In the genomic region with DNA sequence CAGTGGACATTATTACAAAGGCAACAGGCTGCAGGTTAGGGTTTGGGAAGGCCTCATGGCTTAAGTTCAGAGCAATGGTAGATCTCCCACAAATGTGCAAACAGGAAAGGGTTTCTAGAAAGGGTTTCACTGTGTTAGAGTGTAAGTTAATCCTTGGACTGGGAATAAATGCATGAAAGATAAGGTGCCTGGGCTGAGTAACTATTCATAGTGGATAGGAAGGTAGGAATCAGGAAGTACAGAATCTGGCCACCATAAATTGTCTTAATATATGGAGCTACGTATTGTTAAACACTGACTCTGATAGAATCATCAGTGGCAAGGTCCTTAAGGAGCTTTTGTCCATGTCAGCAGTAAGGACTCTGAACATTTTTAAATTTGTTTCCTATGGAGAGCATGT, we compare ENCODE assay signal across 23 mouse cellular contexts. TPM values are rescaled to one million over a fixed set of nuclear protein-coding genes. Genes with fewer than 3 reads are reported as not detected.
DNase-seq lines count a peak whose midpoint lies in the region; ATAC-seq and TF ChIP-seq lines count a peak whose summit lies in the region.
"Had no signal": no experiment of that assay in that cellular context is flagged by ENCODE, and none has a peak within 500 bp of the region (broad histone marks: within the 10 kb centered on the region; RNA-seq: fewer than 3 reads in every experiment).

No protein-coding gene starts in this region.

- no peaks in the 10 kb centered on the region for H3K27me3 ChIP-seq in intestine, embryonic 14.5 days (replicated peaks; ENCODE audit: control insufficient read depth, insufficient read depth, low read length)
- H3K27me3 ChIP-seq in intestine, embryonic 15.5 days (replicated peaks), result no peaks in the 10 kb centered on the region
- H3K27me3 ChIP-seq in intestine, embryonic 16.5 days (replicated peaks; ENCODE audit: control insufficient read depth, insufficient read depth, low read length), result no peaks in the 10 kb centered on the region
- no peaks in the 10 kb centered on the region for H3K27me3 ChIP-seq in intestine, postnatal 0 days (replicated peaks; ENCODE audit: control insufficient read depth, insufficient read depth, low read length)
- H3K27me3 ChIP-seq in forebrain, embryonic 15.5 days, result no peaks in the 10 kb centered on the region
- H3K27me3 ChIP-seq in forebrain, embryonic 12.5 days, result no peaks in the 10 kb centered on the region
- H3K27me3 ChIP-seq in liver, embryonic 11.5 days (replicated peaks; ENCODE audit: control insufficient read depth, insufficient read depth, low read length), result no peaks in the 10 kb centered on the region
- H3K27me3 ChIP-seq: CH12.LX, Patski had no signal

- 68% methylated on average over 1 of the region's 1 CpGs for WGBS in intestine, embryonic 14.5 days
- WGBS in intestine, embryonic 15.5 days, result 61% methylated on average over 1 of the region's 1 CpGs
- 68% methylated on average over 1 of the region's 1 CpGs for WGBS in intestine, embryonic 16.5 days
- 47% methylated on average over 1 of the region's 1 CpGs for WGBS in intestine, postnatal 0 days
- 88% methylated on average over 1 of the region's 1 CpGs for WGBS in forebrain, embryonic 15.5 days
- 91% methylated on average over 1 of the region's 1 CpGs for WGBS in forebrain, embryonic 12.5 days
- 79% methylated on average over 1 of the region's 1 CpGs for WGBS in liver, embryonic 11.5 days

- ATAC-seq in intestine, embryonic 14.5 days (replicated peaks; ENCODE audit: low FRiP score, low TSS enrichment, low read depth), result no peak
- ATAC-seq in intestine, embryonic 15.5 days, result peak; percentile 84
- peak; percentile 90 for ATAC-seq in intestine, embryonic 16.5 days
- 0 out of 2 replicates have a peak, but pooled peaks have one; percentile 25 for ATAC-seq in intestine, postnatal 0 days
- ATAC-seq in forebrain, embryonic 15.5 days (replicated peaks), result no peak
- no peak for ATAC-seq in forebrain, embryonic 12.5 days (ENCODE audit: low FRiP score)
- ATAC-seq in liver, embryonic 11.5 days (replicated peaks; ENCODE audit: low FRiP score), result no peak
- ATAC-seq: activated CD4-positive, CD25-positive, alpha-beta regulatory T cell, adult 4 months; CD4-positive, CD25-positive, alpha-beta regulatory T cell, adult 4 months; Patski had no signal

- H3K36me3 ChIP-seq in intestine, embryonic 14.5 days (ENCODE audit: control insufficient read depth, insufficient read depth, low read length), result no peaks in the 10 kb centered on the region
- H3K36me3 ChIP-seq in intestine, embryonic 15.5 days, result no peaks in the 10 kb centered on the region
- H3K36me3 ChIP-seq in intestine, embryonic 16.5 days (ENCODE audit: control insufficient read depth, insufficient read depth, low read length), result no peaks in the 10 kb centered on the region
- no peaks in the 10 kb centered on the region for H3K36me3 ChIP-seq in intestine, postnatal 0 days (ENCODE audit: control insufficient read depth, insufficient read depth)
- H3K36me3 ChIP-seq in forebrain, embryonic 15.5 days, result no peaks in the 10 kb centered on the region
- no peaks in the 10 kb centered on the region for H3K36me3 ChIP-seq in forebrain, embryonic 12.5 days (replicated peaks)
- H3K36me3 ChIP-seq in liver, embryonic 11.5 days (ENCODE audit: control insufficient read depth, insufficient read depth, low read length), result no peaks in the 10 kb centered on the region

- H3K4me2 ChIP-seq in intestine, embryonic 14.5 days (ENCODE audit: low read length), result no peak overlapping the region
- no peak overlapping the region for H3K4me2 ChIP-seq in intestine, embryonic 15.5 days (replicated peaks)
- H3K4me2 ChIP-seq in intestine, embryonic 16.5 days (ENCODE audit: low read depth, low read length), result no peak overlapping the region
- 0 out of 2 replicates have a peak overlapping the region, but pooled peaks have one; percentile 3 for H3K4me2 ChIP-seq in intestine, postnatal 0 days (replicated peaks; ENCODE audit: low read depth)
- H3K4me2 ChIP-seq in forebrain, embryonic 15.5 days (replicated peaks), result no peak overlapping the region
- no peak overlapping the region for H3K4me2 ChIP-seq in forebrain, embryonic 12.5 days
- no peak overlapping the region for H3K4me2 ChIP-seq in liver, embryonic 11.5 days

- H3K4me1 ChIP-seq in intestine, embryonic 14.5 days (replicated peaks; ENCODE audit: control insufficient read depth, insufficient read depth, low read length), result no peaks in the 10 kb centered on the region
- H3K4me1 ChIP-seq in intestine, embryonic 15.5 days (replicated peaks), result no peaks in the 10 kb centered on the region
- H3K4me1 ChIP-seq in intestine, embryonic 16.5 days (ENCODE audit: control insufficient read depth, insufficient read depth, low read length), result peaks cover 5% of the 10 kb centered on the region; the same call in 1 of the 2 replicates
- no peaks in the 10 kb centered on the region for H3K4me1 ChIP-seq in intestine, postnatal 0 days (replicated peaks; ENCODE audit: control insufficient read depth, insufficient read depth, low read length)
- peaks cover 3% of the 10 kb centered on the region for H3K4me1 ChIP-seq in forebrain, embryonic 15.5 days
- peaks cover 18% of the 10 kb centered on the region for H3K4me1 ChIP-seq in forebrain, embryonic 12.5 days
- peaks cover 3% of the 10 kb centered on the region; the same call in 1 of the 2 replicates for H3K4me1 ChIP-seq in liver, embryonic 11.5 days (replicated peaks; ENCODE audit: control insufficient read depth, insufficient read depth, low read length)

- peak; percentile 15 for DNase-seq in intestine, embryonic 14.5 days (ENCODE audit: low spot score)
- DNase-seq in adrenal gland, adult (ENCODE audit: inconsistent age in 2 of 2, low spot score in 1 of 2), result no peak
- DNase-seq in liver, embryonic 11.5 days (ENCODE audit: low spot score), result no peak
- DNase-seq: adrenal gland, adult 2 months; adrenal gland, adult 8-10 months; adrenal gland, postnatal 10 days; adrenal gland, postnatal 14 days; adrenal gland, postnatal 25 days; adrenal gland, postnatal 36 days; B cell, adult 2 months; cerebellum, adult 11 months; cerebellum, adult 11-12 months; cerebellum, adult 18-20 months had no signal

- H3K9me3 ChIP-seq in intestine, embryonic 14.5 days (ENCODE audit: control insufficient read depth, low read length), result no peaks in the 10 kb centered on the region
- no peaks in the 10 kb centered on the region for H3K9me3 ChIP-seq in intestine, embryonic 15.5 days
- no peaks in the 10 kb centered on the region for H3K9me3 ChIP-seq in intestine, embryonic 16.5 days (ENCODE audit: control insufficient read depth, low read length)
- no peaks in the 10 kb centered on the region for H3K9me3 ChIP-seq in intestine, postnatal 0 days (ENCODE audit: control insufficient read depth)
- no peaks in the 10 kb centered on the region for H3K9me3 ChIP-seq in forebrain, embryonic 15.5 days
- H3K9me3 ChIP-seq in forebrain, embryonic 12.5 days, result no peaks in the 10 kb centered on the region
- no peaks in the 10 kb centered on the region for H3K9me3 ChIP-seq in liver, embryonic 11.5 days (ENCODE audit: control insufficient read depth, low read length)
- H3K9me3 ChIP-seq: G1E had no signal

- no peak overlapping the region for H3K4me3 ChIP-seq in intestine, embryonic 14.5 days (ENCODE audit: low read depth, low read length)
- no peak overlapping the region for H3K4me3 ChIP-seq in intestine, embryonic 15.5 days (replicated peaks)
- H3K4me3 ChIP-seq in intestine, embryonic 16.5 days (ENCODE audit: low read length), result no peak overlapping the region
- H3K4me3 ChIP-seq in intestine, postnatal 0 days (ENCODE audit: low read depth, low read length), result no peak overlapping the region
- H3K4me3 ChIP-seq in forebrain, embryonic 15.5 days, result no peak overlapping the region
- no peak overlapping the region for H3K4me3 ChIP-seq in forebrain, embryonic 12.5 days (replicated peaks)
- no peak overlapping the region for H3K4me3 ChIP-seq in liver, embryonic 11.5 days (ENCODE audit: low read depth, low read length)

- no peak overlapping the region for H3K9ac ChIP-seq in intestine, embryonic 14.5 days (ENCODE audit: low read length)
- no peak overlapping the region for H3K9ac ChIP-seq in intestine, embryonic 15.5 days
- H3K9ac ChIP-seq in intestine, embryonic 16.5 days (ENCODE audit: low read depth, low read length), result no peak overlapping the region
- no peak overlapping the region for H3K9ac ChIP-seq in intestine, postnatal 0 days (ENCODE audit: low read depth, low read length)
- no peak overlapping the region for H3K9ac ChIP-seq in forebrain, embryonic 15.5 days (replicated peaks)
- no peak overlapping the region for H3K9ac ChIP-seq in forebrain, embryonic 12.5 days
- no peak overlapping the region for H3K9ac ChIP-seq in liver, embryonic 11.5 days (ENCODE audit: low read depth, low read length)

- no peak overlapping the region for H3K27ac ChIP-seq in intestine, embryonic 14.5 days (ENCODE audit: low read depth)
- H3K27ac ChIP-seq in intestine, embryonic 15.5 days, result no peak overlapping the region
- peak overlapping the region; percentile 33; the same call in 1 of the 2 replicates for H3K27ac ChIP-seq in intestine, embryonic 16.5 days (ENCODE audit: low read length)
- no peak overlapping the region for H3K27ac ChIP-seq in intestine, postnatal 0 days (ENCODE audit: low read depth, low read length)
- H3K27ac ChIP-seq in forebrain, embryonic 15.5 days (replicated peaks), result no peak overlapping the region
- H3K27ac ChIP-seq in forebrain, embryonic 12.5 days, result no peak overlapping the region
- H3K27ac ChIP-seq in liver, embryonic 11.5 days (ENCODE audit: low read depth, low read length), result no peak overlapping the region

- TF ChIP-seq CTCF in intestine, postnatal 0 days (IDR thresholded peaks at IDR 0.05; ENCODE audit: low read depth), result no peak

RNA-seq across cellular contexts. Expression of a gene that starts 42.8 kb away (rescaled TPM):
- polyA plus RNA-seq in intestine, embryonic 14.5 days (2014; fragmentation: Nextera tagmentation; extraction: Ambion mirVana), result 10.2 and 11.6 TPM in 2 replicates
- 9.0 and 9.4 TPM in 2 replicates for polyA plus RNA-seq in intestine, embryonic 15.5 days (2015; fragmentation: Nextera tagmentation; extraction: Ambion mirVana)
- 5.3 and 6.6 TPM in 2 replicates for polyA plus RNA-seq in intestine, embryonic 16.5 days (2015; fragmentation: Nextera tagmentation; extraction: Ambion mirVana)
- polyA plus RNA-seq in intestine, postnatal 0 days (2015; fragmentation: Nextera tagmentation; extraction: Ambion mirVana), result 18.3 and 19.1 TPM in 2 replicates
- polyA plus RNA-seq in forebrain, embryonic 15.5 days (2015; fragmentation: Nextera tagmentation; extraction: Ambion mirVana), result 8.3 and 9.4 TPM in 2 replicates
- 12.9 and 14.5 TPM in 2 replicates for polyA plus RNA-seq in forebrain, embryonic 12.5 days (2016; fragmentation: Nextera tagmentation; extraction: Ambion mirVana)
- polyA plus RNA-seq in liver, embryonic 11.5 days (2014; fragmentation: Nextera tagmentation; extraction: Ambion mirVana), result 5.4 and 8.0 TPM in 2 replicates

Comparison
In these comparisons a context has a peak if more than half of its experiments do, and no peak if none do; other contexts are left out.
1. ATAC-seq: peak in intestine, embryonic 15.5 days (single experiment), intestine, embryonic 16.5 days (single experiment) and intestine, postnatal 0 days (single experiment); none in intestine, embryonic 14.5 days (single experiment), forebrain, embryonic 15.5 days (single experiment), forebrain, embryonic 12.5 days (single experiment) and liver, embryonic 11.5 days (single experiment).